In genomic region chr17:12767294-12767852, GRCm38 (mm10) we compare ENCODE assay signal across 11 mouse cellular contexts. TPM values are rescaled to one million over a fixed set of nuclear protein-coding genes. Genes with fewer than 3 reads are reported as not detected.
DNase-seq lines count a peak whose midpoint lies in the region; ATAC-seq and TF ChIP-seq lines count a peak whose summit lies in the region.
"Had no signal": no experiment of that assay in that cellular context is flagged by ENCODE, and none has a peak within 500 bp of the region (broad histone marks: within the 10 kb centered on the region; RNA-seq: fewer than 3 reads in every experiment).

No protein-coding gene starts in this region.

- DNase-seq in cerebellum, adult 9-10 months = peak; percentile 25
- DNase-seq in cerebellum, adult 11 months = no peak
- no peak for DNase-seq in kidney, adult 2 months
- DNase-seq in midbrain, postnatal 0 days (ENCODE audit: low spot score) = no peak
- no peak for DNase-seq in thymus, postnatal 4 days
- DNase-seq: B cell, adult 2 months; lung, adult 2 months had no signal

- peak overlapping the region; percentile 61 for H3K4me3 ChIP-seq in kidney, embryonic 16.5 days (ENCODE audit: low read length)
- H3K4me3 ChIP-seq in kidney, adult 2 months (ENCODE audit: insufficient read depth, low read depth, low read length) = no peak overlapping the region
- H3K4me3 ChIP-seq in hindbrain, embryonic 15.5 days = no peak overlapping the region
- H3K4me3 ChIP-seq in midbrain, postnatal 0 days (ENCODE audit: low read depth, low read length) = no peak overlapping the region

- H3K27me3 ChIP-seq in kidney, embryonic 16.5 days (ENCODE audit: insufficient read depth, low read length) = no peaks in the 10 kb centered on the region
- H3K27me3 ChIP-seq in kidney, adult 2 months (replicated peaks; ENCODE audit: control insufficient read depth, insufficient read depth, low read length) = no peaks in the 10 kb centered on the region
- no peaks in the 10 kb centered on the region for H3K27me3 ChIP-seq in hindbrain, embryonic 15.5 days
- no peaks in the 10 kb centered on the region for H3K27me3 ChIP-seq in midbrain, postnatal 0 days (ENCODE audit: insufficient read depth, low read length)

- peak overlapping the region; percentile 51; the same call in 1 of the 2 replicates for H3K27ac ChIP-seq in kidney, embryonic 16.5 days (ENCODE audit: low read length)
- H3K27ac ChIP-seq in kidney, adult 2 months (ENCODE audit: insufficient read depth, low read depth, low read length) = no peak overlapping the region; the same call in 1 of the 2 replicates
- H3K27ac ChIP-seq in hindbrain, embryonic 15.5 days (replicated peaks) = no peak overlapping the region
- H3K27ac ChIP-seq in midbrain, postnatal 0 days (ENCODE audit: low read depth, low read length) = no peak overlapping the region

- 51% methylated on average over 6 of the region's 6 CpGs for WGBS in kidney, embryonic 16.5 days
- WGBS in kidney, adult 2 months = 69% methylated on average over 6 of the region's 6 CpGs
- WGBS in hindbrain, embryonic 15.5 days = 94% methylated on average over 6 of the region's 6 CpGs
- 95% methylated on average over 6 of the region's 6 CpGs for WGBS in midbrain, postnatal 0 days

- peak overlapping the region; percentile 81 for H3K9ac ChIP-seq in kidney, embryonic 16.5 days (replicated peaks; ENCODE audit: low read length)
- H3K9ac ChIP-seq in hindbrain, embryonic 15.5 days = no peak overlapping the region
- no peak overlapping the region for H3K9ac ChIP-seq in midbrain, postnatal 0 days (replicated peaks; ENCODE audit: low read length, poor library complexity, severe bottlenecking)

- no peak for TF ChIP-seq CTCF in kidney, adult 2 months (conservative IDR thresholded peaks at IDR 0.05; ENCODE audit: insufficient read depth, insufficient read length, low read depth, low read length)
- no peak for TF ChIP-seq CTCF in midbrain, postnatal 0 days (IDR thresholded peaks at IDR 0.05)

- no peak for TF ChIP-seq POLR2A in kidney, adult 2 months (IDR thresholded peaks at IDR 0.05; ENCODE audit: low read depth, low read length)

- peaks cover 35% of the 10 kb centered on the region for H3K36me3 ChIP-seq in kidney, embryonic 16.5 days (ENCODE audit: insufficient read depth, low read length)
- no peaks in the 10 kb centered on the region for H3K36me3 ChIP-seq in kidney, adult 2 months (ENCODE audit: control insufficient read depth, insufficient read depth, low read length)
- H3K36me3 ChIP-seq in hindbrain, embryonic 15.5 days = no peaks in the 10 kb centered on the region
- no peaks in the 10 kb centered on the region for H3K36me3 ChIP-seq in midbrain, postnatal 0 days (ENCODE audit: insufficient read depth, low read length)

- no peak for ATAC-seq in kidney, embryonic 16.5 days (ENCODE audit: low FRiP score, low TSS enrichment)
- no peak for ATAC-seq in hindbrain, embryonic 15.5 days (ENCODE audit: low FRiP score, low read depth)
- no peak for ATAC-seq in midbrain, postnatal 0 days (ENCODE audit: low FRiP score)
- no peak for ATAC-seq in monocyte, adult 5-6 weeks (replicated peaks; ENCODE audit: insufficient number of reproducible peaks, low FRiP score, low TSS enrichment, poor library complexity, severe bottlenecking)
- ATAC-seq: activated CD4-positive, CD25-positive, alpha-beta regulatory T cell, adult 4 months had no signal

- peak overlapping the region; percentile 61 for H3K4me2 ChIP-seq in kidney, embryonic 16.5 days (replicated peaks; ENCODE audit: low read depth, low read length)
- H3K4me2 ChIP-seq in hindbrain, embryonic 15.5 days = peak overlapping the region; percentile 67
- peak overlapping the region; percentile 26 for H3K4me2 ChIP-seq in midbrain, postnatal 0 days (ENCODE audit: low read depth, low read length, poor library complexity, severe bottlenecking)

- H3K4me1 ChIP-seq in kidney, embryonic 16.5 days (ENCODE audit: insufficient read depth, low read length) = peaks cover 33% of the 10 kb centered on the region
- peaks cover 2% of the 10 kb centered on the region; the same call in 1 of the 2 replicates for H3K4me1 ChIP-seq in kidney, adult 2 months (ENCODE audit: control insufficient read depth, insufficient read depth, low read length)
- H3K4me1 ChIP-seq in hindbrain, embryonic 15.5 days (replicated peaks) = peaks cover 40% of the 10 kb centered on the region
- peaks cover 13% of the 10 kb centered on the region; the same call in 1 of the 2 replicates for H3K4me1 ChIP-seq in midbrain, postnatal 0 days (ENCODE audit: insufficient read depth, low read length)

- peaks cover 7% of the 10 kb centered on the region; the same call in 1 of the 2 replicates for H3K9me3 ChIP-seq in kidney, embryonic 16.5 days (ENCODE audit: low read length)
- H3K9me3 ChIP-seq in hindbrain, embryonic 15.5 days = no peaks in the 10 kb centered on the region
- no peaks in the 10 kb centered on the region for H3K9me3 ChIP-seq in midbrain, postnatal 0 days (ENCODE audit: low read length)

RNA-seq across cellular contexts. Expression of gene Igf2r, which starts 2.1 kb away (rescaled TPM):
- polyA plus RNA-seq in kidney, embryonic 16.5 days (2015; fragmentation: Nextera tagmentation; extraction: Ambion mirVana) = 32.1 and 33.6 TPM in 2 replicates
- 24.8 and 27.0 TPM in 2 replicates for polyA plus RNA-seq in kidney, adult 2 months (2012; rRNA removed)
- 9.1 and 10.2 TPM in 2 replicates for polyA plus RNA-seq in hindbrain, embryonic 15.5 days (2015; fragmentation: Nextera tagmentation; extraction: Ambion mirVana)
- total RNA-seq in midbrain, postnatal 0 days (2014; rRNA removed) = 31.7 and 44.2 TPM in 2 replicates
- 5.0 and 5.4 TPM in 2 replicates for polyA plus RNA-seq in midbrain, postnatal 0 days (2015; fragmentation: Nextera tagmentation; extraction: Ambion mirVana)
- 19.7 to 53.8 TPM (median 24.1 TPM) in 3 replicates for total RNA-seq in monocyte, adult 5-6 weeks (2017)
